Mouse (Mus musculus) cerebellum, postnatal 14 days (tissue): ENCODE measurements around the gene Parvg.

Experiments used
- DNase-seq, 2 experiments: peaks; one replicate each; pipeline ENCODE4 v3.0.0; 2021; ENCODE audit warnings: mixed read lengths in 2 of 2

The Parvg gene

DNA sequence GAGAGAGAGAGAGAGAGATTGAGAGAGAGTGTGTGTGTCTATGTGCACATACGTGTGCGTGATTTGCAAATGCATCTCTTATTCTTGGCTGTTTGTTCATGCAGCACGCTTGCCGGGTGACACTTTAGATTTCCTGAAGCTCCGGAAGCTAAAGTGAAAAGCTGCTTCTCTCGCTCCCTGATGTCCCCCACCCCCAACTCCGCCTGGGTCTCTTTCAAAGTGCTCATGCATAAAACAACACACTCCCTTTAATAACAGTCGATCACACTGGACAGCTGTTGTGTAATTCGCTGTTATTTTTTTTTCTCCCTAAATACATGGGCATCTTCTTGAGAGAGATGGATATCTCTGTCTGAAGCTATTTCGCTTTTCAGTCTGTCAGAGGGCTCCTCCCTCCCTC lies 18.5 kb upstream of the Parvg start:
- no peak for DNase-seq

DNA sequence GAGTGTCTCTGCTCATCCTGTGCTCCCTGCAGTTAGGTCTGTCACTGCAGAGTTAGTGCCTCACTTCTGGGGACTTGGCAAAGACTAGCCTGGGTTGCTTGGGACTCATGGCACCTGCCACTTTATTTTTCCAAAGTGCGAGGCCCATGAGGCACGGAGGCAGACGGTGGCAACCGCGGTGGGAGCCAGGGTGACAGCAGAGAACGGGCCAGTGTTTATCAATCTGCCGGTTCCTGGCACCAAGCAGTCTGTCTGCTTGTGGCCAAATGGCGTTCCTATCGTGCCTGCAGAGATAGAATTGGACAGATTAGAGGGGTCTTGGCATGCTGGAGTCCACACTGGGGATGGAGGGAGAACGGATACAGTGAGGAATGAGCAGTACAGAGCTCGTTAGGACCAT lies 13.6 kb upstream of the Parvg start:
- DNase-seq = peak; percentile 84 to 89

DNA sequence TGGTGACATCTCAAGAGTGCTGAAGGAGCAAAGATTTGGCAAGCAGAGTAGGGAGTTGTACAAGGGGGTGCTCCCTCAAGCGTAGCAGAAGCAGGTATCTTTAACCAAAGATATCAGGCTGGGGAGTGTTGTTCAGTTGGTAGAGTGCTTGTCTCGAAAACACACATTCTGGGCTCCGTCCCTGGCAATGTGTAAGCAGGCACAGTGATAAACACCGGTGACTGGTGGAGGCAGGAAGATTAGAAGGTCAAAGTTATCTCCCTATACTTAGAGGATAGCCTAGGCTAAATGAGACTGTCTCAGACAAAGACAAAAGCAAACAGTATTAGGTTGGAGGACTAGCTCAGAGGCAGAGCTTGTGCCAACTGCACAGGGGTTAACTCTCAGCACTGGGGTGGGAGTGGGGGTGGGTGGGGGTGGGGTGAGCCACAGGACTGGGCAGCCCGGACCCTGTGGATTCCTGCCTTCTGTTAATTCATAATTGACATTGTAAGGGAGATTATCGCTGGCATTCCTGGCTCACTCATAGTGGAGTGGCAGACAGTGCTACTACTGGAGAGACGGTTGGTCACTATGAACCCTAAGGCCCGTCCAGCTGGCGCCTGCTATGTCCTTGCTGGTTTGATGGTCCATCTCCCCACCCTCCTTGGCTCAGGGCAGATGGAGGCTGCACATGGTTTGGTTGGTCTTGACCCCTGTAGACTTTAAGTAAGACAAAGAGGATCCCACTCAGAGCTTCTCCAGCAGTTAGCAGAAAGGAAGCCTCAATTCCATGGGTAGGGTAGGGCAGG lies 12.3 kb upstream of the Parvg start:
- peak; percentile 58 to 66 for DNase-seq

DNA sequence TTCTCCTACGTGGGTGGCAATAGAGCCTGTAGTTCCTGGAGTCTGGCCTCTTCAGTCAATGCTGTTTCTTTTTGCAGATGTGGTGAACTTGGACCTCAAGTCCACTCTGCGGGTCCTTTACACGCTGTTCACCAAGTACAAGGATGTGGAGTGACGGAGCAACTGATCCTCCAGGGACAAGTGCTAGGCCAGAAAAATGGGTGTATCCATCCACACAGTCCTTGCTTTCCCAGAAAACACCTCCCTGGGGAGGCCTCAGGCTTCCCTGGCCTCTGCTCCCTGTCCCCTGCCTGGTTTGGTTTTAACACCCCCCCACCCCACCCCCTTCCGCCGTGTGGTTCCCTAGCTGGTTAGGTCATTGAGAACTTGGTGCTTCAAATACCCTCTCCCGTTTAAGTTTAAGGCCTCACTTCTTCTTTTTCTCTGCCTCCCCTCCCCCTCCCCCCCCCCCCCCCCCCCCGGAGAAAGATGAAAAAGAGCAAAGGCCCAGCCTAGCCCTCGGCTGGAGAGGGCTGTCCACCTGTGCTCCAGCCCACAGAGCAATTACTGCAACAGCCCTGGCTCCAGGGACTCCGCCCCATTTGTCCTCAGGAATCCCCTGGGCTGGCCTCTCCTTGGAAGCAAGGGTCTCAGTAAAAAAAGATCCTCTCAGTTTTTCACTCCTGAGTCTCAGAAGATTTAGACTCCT lies 10.8 kb upstream of the Parvg start:
- DNase-seq = no peak

DNA sequence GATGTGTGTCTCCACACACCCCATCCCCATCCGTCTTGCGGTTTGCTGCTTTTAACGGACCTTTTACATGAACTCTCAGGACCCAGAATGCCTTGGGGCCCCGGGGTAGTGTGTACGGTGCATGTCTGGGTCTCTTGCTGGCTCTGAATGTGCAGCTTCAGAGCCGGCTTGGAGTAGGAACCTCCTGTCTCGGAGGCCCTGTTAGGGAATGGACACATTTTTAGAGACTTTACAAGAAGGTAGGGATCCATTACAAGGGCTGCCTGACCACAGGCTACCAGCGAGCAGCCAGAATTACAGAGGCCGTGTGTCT lies 10.3 kb upstream of the Parvg start:
- DNase-seq = no peak

DNA sequence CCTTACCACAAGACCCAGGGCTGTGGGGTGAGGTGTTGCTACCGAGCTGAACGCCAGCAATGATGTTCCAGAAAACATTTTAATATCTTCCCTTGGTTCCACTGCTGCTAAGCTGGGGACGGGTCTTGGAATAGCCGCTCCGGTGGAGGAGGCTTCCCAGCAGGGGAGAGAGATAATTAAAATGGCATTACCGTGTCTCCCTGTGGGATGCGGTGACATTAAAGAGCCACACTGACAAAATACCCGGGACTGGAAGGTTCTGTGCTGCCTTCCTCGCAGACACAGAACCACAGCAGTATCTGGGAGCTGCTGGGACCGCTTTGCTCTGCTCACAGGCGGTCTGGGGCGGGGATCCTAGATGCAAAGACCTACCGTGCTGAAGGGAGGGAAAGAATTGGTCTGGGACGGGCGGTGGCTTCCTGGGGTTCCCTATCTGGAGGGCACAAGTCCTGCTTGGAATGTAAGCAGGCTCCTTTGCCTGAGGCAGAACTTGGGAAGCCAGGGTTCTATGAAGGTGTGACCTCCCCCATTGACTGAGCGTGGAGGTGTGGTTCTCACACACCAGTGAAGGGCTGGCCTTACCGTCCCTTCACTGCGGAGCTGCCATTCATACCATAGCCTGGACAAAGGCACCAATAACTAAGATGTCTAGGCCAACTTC lies 9.3 kb upstream of the Parvg start:
- DNase-seq = peak in 1 of 2 experiments; percentile 20

DNA sequence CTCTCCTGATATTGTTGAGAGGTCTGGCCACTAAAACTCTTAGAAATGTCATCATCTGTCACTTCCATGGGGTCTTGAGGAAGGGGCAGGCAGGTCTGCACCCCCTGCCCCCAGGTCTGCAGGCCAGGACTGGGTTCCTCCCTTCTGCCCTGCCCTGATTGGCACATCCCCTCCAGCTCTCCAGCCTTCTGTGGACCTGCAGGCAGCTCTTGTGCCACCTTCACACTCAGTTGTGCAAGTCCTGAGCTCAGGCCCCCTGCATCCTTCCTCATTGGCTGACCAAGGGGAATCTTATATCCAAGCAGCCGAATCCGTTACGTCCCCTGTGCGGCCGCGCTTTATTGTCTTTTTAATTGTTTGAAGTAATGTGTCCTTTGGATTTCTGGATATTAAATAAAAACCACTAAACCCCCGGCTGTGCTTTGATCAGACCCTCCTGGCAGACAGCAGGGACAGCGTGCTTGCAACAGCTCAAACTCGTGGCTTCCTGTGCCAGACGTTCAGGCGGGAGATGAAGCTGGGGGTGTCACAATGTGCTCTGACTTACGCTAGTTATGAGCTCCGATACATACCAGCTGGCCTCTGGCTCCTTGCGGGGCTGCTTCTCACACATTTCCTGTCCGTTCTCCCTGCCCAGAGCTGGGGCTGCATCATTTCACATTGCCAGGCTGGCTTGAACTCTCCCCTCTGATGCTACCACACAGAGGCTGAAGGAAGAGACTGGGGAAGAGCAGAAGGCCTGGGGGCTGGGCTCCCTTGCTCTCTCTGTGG lies 8.4 kb upstream of the Parvg start:
- peak; percentile 49 to 50 for DNase-seq

DNA sequence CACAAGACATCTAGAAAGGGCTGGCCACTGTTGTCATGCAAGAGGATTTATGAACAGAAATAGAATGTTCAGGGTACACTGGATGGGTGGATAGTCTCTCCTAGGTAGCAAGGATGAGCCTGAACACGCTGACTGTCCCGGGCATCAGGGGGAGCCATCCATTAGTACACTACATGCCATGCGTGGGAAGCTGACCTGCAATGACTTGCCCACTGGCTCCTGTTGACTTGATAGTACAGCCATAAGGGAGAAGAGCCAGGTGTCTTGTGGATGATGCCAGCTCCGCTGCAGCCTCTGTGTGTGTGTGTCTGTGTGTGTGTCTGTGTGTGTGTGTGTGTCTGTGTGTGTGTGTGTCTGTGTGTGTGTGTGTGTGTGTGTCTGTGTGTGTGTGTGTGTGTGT lies 4.4 kb upstream of the Parvg start:
- no peak for DNase-seq

DNA sequence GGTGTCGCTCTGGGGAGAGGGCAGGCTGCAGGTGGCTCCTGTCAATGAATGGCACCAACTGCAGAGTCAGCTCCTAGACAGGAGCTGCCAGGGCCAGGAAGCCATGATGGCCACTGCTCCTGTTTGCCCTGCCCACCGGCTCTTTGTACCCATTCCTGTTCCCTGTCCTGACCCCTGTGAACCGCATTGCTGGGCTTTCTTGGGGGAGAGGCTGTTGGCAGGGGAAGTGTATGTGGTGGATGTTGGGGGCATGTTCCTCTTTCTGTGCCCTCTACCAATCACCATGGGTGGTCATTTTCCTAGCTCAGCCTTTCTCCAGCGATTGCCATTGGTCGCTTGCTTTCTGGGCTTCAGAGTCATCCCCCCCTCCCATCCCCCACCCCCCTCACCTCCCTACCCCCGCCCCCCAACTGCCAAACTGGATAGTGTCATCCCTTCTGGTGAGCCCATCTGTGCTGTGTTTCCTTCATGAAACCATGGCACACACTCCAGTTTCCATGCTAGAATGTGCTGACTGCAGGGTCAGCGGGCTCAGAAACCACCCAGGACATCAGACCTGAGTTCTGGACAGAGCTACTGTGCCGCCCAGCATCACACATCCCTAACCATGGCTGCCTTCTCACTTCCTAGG lies 2.2 kb upstream of the Parvg start:
- DNase-seq = peak; percentile 63 to 74

DNA sequence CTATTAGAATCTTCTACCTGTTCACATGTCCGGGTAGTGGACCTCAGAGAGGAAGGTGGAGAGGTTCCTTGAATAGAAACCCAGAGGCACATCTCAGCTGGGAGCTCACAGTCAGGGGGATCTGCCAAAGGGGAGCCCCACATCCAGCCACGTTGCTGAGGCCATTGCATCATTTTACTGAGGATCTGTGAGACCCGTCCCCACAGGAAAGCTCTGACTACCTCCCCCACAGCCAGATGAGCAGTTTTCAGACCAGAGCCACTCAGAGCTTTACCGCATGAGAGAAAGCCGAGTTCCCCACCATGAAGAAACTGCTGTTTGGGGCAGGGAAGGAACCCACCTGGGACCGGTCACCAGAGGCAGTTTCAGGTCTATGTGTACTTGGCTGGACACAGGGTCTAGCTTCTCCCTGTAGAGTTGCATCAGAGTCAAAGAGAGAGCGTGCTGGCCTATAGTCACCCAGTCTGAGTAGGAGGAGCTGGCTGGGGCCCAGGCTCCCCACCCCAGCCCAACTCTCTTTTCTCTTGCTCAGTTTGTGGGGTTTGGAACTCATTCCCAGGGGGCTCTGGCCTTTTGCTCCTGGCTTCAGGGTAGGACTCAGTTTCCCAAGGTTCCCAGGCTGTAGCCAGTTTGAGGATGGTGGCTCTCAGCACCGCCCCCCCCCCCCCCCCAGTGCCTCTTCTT lies 1.2 kb downstream of the Parvg start:
- no peak for DNase-seq

DNA sequence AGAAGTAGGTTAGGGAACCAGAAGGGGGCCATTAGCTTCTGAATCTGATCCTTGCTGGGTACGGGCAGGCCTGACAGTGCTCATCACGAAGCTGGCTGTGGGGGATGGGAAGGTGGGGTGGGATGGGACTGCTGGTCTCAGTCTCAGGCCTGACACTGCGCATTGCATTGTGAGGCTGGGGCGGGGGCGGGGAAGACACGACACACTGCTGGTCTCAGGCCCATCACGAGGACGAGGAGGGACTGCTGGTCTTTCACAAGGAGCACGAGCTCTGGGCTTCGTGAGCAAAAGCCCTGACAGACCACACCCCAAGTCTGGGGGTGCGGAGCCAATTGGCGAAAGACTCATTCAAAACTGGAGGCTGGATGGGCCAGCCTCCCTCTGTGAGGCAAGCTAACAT lies 1.9 kb downstream of the Parvg start:
- no peak for DNase-seq

DNA sequence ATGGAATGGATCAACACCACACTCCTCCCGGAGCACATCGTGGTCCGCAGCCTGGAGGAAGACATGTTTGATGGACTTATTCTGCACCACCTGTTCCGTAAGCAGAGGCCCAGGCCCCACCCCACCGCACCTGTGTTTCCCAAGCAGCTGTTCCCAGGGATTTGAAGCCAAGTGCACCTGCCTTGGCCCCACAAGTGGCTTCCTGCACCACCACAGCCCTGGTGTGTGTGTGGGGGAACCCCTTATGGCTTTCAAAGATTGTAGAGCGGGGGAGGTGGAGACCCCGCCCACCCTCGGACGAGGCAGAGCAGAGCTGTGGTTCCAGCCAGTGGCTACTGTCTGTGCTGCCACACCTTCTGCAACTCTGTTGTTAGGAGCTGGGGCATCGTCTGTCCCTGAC lies 5.0 kb downstream of the Parvg start:
- no peak for DNase-seq

DNA sequence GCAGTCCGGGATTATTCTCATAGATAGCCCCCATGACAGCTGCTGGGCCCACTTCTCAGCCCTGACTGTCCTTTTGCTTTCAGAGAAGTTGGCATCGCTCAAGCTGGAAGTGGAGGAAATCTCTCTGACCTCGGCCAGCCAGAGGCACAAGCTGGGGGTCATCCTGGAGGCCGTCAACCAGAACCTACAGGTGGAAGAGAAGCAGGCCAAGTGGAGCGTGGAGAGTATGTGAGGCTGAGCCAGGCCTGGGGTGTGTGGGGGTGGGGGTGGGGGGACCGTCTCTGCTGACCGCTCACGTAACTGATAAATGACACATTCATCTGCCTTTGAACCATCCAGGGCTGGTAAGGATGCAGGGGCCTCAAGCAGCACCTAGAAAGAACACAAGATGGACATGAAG lies 6.1 kb downstream of the Parvg start:
- DNase-seq = no peak

DNA sequence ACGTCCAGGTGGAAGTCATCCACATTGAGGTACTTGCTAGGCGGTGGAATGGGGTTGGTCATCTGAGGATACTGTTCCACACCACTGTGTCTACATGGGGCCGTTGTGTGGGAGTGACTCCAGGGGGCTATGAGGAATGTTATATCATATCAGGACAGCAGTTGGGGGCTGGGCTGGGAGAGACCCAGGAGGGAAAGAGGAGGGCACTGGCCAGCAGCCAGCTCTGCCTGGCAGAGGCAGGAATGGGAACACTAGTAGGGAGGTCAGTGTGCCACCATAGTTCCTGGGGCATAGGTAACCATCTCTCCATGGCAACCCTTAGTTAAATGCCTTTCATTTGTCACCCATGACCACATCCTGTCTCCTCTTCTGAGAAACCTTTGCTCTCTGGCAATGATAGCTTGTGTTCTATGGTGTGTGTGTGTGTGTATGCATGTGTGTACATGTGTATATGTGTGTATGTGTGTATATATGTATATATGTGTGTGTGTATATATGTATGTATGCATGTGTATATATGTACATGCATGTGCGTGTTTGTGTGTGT lies 7.3 kb downstream of the Parvg start:
- no peak for DNase-seq

DNA sequence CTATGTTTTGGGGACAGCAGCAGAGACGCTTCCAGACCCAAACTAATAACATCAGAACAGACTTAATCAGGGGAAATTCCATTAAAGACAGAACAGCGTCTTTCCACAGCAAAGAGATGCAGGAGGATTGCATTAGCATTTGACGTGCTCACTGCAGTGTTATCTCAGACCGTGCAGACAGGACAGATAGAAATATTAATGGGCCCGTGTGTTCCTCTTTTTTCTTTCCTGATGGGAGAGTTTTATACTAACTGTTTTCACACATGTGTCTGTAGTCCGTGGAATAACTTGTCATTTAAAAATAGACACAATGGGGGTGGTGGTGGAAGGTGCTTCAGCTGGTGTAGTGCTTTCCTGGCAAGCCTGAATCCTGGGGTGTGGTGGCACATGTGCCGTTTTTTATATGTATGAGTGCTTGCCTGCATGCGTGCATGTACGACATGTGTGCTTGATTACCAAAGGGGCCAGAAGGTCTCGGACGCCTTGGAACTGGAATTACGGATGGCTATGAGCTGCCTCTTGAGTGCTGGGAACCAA lies 12.5 kb downstream of the Parvg start:
- no peak for DNase-seq

DNA sequence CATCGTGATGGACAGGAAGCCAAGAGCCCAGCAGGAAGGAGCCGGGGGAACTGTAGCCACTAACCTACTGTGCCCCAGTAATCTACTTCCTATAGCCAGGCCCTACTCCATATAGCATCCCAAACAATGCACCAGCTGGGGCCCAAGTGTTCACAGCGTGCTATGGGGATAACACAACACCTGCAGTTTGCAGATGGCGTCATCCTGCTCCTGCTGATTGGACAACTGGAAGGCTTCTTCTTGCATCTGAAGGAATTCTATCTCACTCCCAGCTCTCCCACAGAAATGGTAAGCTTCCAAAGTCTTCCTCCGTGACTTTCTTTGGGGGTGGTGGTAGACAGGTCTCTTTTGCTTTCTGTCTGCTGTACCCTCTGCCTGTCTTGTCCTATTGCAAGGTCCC lies 13.8 kb downstream of the Parvg start:
- no peak for DNase-seq

DNA sequence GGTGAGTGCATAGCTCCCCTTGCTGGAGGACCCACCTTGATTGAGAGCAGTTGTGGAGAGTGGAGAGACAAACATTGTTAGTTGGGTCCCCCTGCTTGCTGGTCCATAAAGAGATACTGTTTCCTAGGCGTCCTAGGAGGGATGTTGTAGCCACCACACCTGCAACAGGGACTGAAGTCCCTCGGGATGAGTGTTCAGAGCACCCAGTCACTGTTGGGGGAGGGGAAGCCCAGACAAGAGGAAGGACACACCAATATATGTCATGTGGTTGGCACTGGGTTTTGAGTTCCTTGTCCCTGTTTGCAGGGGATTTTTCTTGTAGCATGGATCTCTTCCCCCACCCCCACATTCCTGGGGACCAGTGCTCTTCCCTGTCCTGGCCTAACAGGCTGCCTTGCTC lies 17.1 kb downstream of the Parvg start:
- DNase-seq = no peak

DNA sequence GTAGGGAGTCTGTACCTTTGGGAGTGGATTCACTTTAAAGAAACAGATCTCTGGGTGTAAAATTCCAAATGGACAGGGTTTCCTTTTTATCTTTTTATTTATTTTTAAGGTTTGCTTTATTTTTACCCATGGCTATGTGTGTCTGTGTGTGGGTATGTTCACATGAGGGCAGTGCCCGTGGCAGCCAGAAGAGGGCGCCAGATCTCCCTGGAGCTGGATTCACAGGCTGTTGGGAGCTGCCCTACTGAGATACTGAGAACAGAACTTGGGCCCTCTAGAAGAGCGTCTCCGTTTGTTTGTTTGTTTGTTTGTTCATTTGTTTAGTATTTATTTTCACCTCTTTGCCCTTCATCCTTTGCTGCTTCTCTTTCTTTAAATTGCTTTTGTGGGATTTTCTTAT lies 24.9 kb downstream of the Parvg start:
- no peak for DNase-seq

DNA sequence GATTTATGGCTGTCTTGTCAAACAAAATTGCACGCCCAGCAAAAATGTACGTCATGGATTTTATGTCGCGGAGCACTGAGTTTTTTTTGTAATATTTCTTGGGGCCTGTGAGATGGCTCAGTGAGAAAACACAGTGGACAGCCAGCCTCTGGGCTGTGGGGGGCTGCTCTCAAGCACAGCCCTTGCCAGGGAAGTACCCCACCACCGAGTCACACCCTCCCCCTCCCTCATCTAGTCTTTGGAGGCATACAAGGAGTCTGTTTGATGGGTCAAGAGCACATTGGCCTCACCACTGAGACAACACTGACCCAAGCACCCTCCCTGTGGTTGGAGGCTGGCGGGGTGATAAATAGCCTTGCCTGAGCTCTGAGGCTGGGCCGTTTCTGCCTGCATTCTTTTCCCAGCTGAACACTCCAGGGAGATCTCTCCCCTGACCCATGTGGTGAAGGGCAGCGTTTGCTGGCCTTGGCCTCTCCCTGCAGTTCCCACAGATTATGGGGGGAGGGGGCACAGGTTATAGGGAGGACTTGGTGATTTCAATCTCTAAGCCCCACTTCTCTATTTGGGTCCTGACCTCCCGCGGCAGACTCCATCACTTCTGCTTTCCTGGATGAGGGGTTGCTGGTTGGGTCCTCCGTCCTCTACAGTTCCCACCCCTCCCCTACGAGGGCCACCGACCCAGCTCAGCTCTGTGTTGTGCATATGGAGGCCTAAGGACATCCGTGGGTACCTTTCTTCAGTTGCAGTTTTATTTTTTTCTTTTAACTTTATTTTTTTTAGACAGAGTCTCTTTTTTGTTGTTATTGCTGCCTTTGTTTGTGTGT lies 26.3 kb downstream of the Parvg start:
- DNase-seq = no peak

DNA sequence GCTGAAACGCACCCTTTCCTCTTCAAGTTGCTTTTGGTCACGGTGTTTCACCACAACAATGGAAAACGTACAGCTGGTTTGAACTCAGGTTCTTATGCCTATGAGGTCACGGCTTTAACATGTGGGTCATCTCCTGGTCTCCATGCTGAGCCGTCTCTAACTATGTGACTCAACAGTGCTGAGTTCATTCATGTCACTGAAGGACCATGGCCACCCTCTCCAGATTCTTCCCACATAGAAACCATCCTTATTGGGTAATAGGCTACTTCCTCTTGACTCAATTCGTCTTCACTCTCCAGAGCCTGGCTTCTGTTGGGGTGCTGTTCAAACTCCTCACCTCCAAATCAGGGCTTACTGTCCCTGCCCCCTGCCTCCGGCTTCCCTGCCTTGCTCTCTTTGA lies 27.5 kb downstream of the Parvg start:
- DNase-seq = no peak
